Mouse (Mus musculus): ENCODE results near the gene Map4k2.

DNA sequence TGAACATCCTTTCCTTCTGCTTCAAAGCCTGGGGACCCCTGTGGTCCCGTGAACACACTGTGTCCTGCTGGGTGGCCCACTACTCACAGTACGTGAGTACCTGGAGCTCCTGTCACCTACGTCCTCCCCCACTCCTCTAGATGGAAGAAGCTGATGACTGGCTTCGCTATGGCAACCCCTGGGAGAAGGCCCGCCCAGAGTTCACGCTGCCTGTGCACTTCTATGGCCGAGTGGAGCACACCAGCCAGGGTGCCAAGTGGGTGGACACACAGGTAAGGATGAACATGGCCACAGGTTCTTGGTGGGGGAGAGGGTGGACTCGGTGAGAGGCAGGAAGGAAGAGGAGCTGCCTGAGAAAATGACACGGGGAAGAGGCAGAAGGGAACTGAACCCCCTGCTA lies 45.3 kb downstream of the Map4k2 start:
- no peak for TF ChIP-seq POLR2A (IDR thresholded peaks at IDR 0.05; ENCODE audit: low read depth, low read length)
- no peak for TF ChIP-seq CTCF (IDR thresholded peaks at IDR 0.05; ENCODE audit: borderline replicate concordance, insufficient read depth, low read length)

All from embryonic fibroblast, embryonic 13.5 days (primary cell).